Mouse (Mus musculus) urinary bladder, postnatal 36 days (tissue): ENCODE results near the gene Reps1.

Experiments used
- DNase-seq, 2 experiments: peaks; one replicate each; pipeline ENCODE4 v3.0.0; 2022; ENCODE audit warnings: low spot score in 2 of 2, mixed read lengths in 1 of 2

Reps1 gene

GRCm38 (mm10) chr10:18139615-18140014 lies 84.0 kb downstream of the Reps1 start:
- no peak for DNase-seq

DNA sequence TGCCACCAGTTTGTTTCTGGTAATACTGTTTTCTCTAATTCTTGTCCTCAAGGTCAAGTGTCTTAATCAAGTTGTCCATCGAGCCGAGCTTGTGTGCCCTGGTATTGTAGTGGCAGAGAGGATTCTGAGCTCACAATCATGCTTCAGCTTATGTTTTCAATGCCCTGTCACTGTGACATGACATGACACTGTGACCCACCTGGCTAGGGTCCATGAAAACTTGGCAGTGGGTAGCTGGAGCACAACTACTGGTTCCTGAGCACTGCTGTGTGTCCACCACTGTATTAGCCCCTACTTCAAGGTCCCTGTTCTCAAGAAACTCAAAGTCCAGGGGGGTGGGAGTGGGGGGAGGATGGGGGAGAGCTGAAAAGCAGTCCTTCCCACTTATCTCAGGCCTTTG lies 85.7 kb downstream of the Reps1 start:
- DNase-seq = no peak

DNA sequence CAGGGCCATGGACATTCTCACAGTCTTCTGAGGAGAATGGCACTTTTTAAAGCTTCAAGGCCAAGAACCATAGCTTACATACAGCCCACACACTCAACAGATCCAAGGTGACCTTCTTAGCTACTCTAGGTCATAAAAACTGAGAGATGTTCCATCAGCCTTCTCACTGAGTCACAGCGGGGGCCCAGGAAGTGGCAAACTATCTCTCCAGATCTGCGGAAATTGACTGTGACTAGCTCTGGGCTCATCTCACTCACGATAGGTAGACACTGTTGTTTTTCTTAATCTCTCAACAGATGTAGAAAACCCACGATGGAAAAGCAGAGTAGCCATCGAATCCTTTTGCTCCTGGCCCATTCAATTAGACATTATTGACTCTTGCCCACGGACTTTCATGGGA lies 86.6 kb downstream of the Reps1 start:
- DNase-seq = no peak

DNA sequence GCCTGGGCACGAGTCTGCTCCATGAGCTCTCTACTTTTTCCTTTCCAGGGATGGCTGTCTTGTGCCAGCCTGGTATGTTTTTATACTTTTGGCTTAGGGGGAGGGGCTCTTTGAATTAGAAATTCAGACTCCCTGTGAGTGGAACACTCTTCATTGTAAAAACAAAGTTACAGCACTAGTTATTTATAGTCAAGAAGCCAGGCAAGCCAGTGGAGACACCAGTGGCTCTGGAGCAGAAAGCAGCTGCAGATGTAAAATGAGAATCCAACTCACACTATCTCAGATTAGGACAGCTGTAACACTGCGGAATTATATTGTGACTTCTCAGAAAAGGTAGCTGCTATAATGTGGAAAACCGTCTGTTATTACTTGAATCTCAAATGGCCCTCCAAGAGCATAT lies 91.6 kb downstream of the Reps1 start:
- DNase-seq = no peak

DNA sequence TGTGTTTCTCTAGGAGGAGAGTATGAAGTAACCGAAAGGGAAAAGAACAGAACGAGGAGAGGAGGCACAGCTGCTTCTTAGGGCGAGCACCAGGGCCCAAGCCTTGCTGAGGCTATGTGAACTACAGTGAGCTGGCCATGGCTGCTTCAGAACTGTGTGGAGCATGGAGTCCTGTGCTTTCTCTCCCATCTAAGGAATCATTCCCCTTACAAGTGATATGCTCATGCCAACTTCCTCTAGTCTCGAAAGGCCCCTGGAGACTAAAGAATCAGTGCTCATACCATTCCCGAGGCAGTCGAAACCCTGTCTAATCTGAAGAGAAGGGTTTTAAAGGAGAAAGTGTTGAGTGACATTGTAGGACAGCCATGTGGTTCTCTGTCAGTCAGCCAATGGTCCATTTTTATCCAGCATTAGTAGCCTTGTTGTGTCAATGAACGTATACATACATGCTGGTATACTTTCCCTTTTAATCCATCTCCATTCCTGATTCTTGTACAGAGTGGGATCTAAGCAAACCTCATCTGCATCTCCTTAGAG lies 106.8 kb downstream of the Reps1 start:
- no peak for DNase-seq
